Mouse (Mus musculus) left cerebral cortex, adult 2 months (tissue): ENCODE measurements around the gene Agfg2. TPM values are rescaled to one million over a fixed set of nuclear protein-coding genes. Genes with fewer than 3 reads are reported as not detected.

Experiments
- DNase-seq, 2 experiments: peaks; one replicate each; pipeline ENCODE4 v3.0.0; 2021 to 2022; ENCODE audit warnings: low spot score in 2 of 2, mixed read lengths in 1 of 2; ENCODE audit errors: extremely low spot score in 1 of 2
- H3K27ac ChIP-seq: fragments of 200-600 bp; 2 replicates; pipeline ENCODE4 v1.8.1; 2022
- H3K4me3 ChIP-seq: fragments of 200-600 bp; 2 replicates; pipeline ENCODE4 v1.8.1; 2022
- CTCF ChIP-seq: fragments of 200-600 bp; IDR thresholded peaks from 2 replicates; pipeline ENCODE4 v1.8.1; 2022; ENCODE audit warnings: antibody characterized with exemption, mild to moderate bottlenecking, moderate library complexity
- intact Hi-C: fragments of 180-260 bp; cut with DNase I; formaldehyde crosslinking; loops from one replicate; pipeline ENCODE4 v1.15.1; 2025
- total RNA-seq, 2 experiments: library from RNA; stranded (reverse); gene quantifications; 2 replicates each; pipeline ENCODE4 v1.2.3; 2021

Gene Agfg2
- total RNA-seq, 2 experiments from 2014 or later, result 43.6 to 45.5 TPM

DNA sequence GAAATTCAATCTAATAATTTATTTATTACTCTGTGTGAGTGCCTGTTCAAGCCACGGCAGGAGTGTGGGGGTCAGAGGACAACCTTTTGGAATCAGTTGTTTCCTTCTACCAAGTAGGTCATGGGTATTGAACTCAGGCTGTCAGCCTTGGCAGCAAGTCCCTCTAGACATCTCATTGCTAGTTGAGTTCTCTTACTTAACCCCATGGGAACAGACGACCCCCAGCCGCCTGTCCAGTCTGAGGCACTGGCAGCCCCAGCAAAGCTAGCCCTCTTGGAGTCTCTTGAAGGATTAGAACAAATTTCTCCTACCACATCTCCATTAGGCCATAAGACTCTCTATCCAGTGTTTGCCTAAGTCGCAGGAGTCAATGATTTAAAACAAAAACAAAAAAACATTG is 4.8 kb downstream of the Agfg2 start:
- intact Hi-C loops, result no loop called here
- no peak overlapping the region for H3K27ac ChIP-seq
- no peak for TF ChIP-seq CTCF
- no peak overlapping the region for H3K4me3 ChIP-seq
- no peak for DNase-seq

DNA sequence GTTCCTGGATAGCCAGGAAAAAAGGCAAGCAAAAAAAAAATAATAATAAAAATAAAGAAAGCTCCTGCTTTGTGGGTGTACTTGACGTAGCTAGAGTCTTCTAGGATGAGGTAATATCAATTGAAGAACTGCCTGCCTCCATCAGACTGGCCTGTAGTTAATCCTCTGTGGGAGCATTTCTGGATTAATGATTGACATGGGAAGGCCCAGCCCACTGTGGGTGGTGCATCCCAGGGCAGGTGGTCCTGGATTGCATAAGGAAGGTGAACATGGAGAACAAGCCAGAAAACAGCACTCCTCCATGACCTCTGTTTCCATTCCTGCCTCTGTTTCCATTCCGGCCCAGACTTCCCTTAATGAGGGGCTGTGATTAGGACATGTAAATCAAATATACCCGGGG is 5.8 kb downstream of the Agfg2 start:
- no peak for DNase-seq
- H3K4me3 ChIP-seq, result no peak overlapping the region
- no peak for TF ChIP-seq CTCF
- intact Hi-C loops, result no loop called here
- H3K27ac ChIP-seq, result no peak overlapping the region

DNA sequence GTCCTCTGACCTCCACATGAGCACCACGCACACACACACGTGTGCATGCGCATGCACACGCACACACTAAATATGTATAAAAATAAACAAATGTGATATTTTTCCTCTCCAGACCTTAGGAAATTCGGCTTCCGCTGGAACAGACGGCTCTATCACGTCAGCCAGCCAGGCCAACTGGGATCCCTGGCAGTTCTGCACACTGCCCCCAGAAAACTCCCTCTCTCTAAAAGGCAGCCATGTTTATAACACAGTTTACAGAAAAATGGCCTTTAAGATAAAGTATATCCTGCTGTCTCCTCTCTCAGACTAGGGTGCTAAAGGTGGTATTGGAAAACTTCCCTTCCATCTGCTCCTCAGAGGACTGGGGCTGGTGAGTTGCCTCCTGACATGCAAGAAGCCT is 6.7 kb downstream of the Agfg2 start:
- Histone ChIP-seq H3K27ac (no peak overlapping the region), H3K4me3 (no peak overlapping the region)
- intact Hi-C loops, result no loop called here
- no peak for DNase-seq
- no peak for TF ChIP-seq CTCF

DNA sequence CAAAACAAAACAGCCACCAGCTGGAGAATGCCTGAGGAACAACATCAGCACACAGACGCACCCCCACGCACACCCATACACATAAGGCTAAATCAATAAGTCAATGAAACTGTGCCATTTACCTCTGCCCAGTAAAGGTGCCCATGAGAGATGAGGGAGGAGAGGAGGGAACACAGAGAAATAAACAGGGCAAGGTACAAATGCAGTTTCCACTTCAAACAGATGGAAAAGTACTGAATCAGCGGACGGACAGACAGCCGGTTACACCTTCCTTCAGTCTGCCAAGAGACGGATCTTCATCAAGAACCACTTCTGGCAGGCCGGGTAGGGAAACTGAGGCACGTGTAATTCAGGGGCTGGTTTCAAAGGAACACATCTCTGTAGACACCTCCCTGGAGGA is 9.7 kb downstream of the Agfg2 start:
- TF ChIP-seq CTCF, result no peak
- Histone ChIP-seq H3K27ac (no peak overlapping the region), H3K4me3 (no peak overlapping the region)
- DNase-seq, result no peak
- intact Hi-C loops, result no loop called here

DNA sequence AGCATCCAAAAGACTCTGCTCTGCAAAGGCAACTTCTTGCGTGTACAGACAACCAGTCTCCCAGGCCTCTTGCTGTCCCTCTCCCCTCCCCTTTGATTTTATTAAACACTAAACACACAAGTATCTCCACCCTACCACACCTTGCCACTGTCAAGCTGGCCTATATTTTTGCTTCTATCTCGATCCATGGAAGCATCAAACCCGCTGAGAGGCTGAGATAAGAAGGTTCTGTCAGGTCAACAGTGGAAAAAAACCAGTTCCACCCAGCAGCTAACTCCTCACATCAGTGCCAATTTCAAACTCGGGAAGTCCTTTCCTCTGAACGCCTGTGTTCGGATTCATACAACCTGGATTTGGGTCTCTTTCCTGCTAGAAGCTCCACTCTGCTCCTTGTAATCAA is 11.5 kb downstream of the Agfg2 start:
- Histone ChIP-seq H3K4me3 (no peak overlapping the region), H3K27ac (no peak overlapping the region)
- intact Hi-C loops, result loop anchor here (2.0 kb wide), 1 partner anchor 16 kb away; no protein-coding TSS in a partner anchor
- no peak for DNase-seq
- no peak for TF ChIP-seq CTCF

DNA sequence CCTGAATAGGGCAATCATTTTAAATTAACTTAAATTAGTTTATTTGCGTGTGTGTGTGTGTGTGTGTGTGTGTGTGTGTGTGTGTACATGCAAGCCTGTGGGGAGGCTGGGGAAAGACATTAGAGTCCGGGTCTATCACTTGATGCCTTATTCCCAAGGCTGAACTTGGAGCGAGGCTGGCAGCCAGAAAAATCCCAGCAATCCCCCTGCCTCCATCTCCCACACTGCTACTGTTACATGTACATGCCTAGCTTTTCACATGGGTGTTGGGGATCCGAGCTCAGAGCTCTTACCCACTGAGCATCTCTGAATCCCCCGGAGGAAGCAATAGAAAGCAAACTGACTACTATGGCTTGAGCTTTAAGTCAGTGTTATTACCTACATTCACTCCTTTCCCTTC is 12.2 kb downstream of the Agfg2 start:
- intact Hi-C loops, result loop anchor here (2.0 kb wide), 1 partner anchor 16 kb away; no protein-coding TSS in a partner anchor
- no peak overlapping the region for H3K4me3 ChIP-seq
- no peak for TF ChIP-seq CTCF
- H3K27ac ChIP-seq, result 0 out of 2 replicates have a peak overlapping the region, but pooled peaks have one; percentile 7
- no peak for DNase-seq

DNA sequence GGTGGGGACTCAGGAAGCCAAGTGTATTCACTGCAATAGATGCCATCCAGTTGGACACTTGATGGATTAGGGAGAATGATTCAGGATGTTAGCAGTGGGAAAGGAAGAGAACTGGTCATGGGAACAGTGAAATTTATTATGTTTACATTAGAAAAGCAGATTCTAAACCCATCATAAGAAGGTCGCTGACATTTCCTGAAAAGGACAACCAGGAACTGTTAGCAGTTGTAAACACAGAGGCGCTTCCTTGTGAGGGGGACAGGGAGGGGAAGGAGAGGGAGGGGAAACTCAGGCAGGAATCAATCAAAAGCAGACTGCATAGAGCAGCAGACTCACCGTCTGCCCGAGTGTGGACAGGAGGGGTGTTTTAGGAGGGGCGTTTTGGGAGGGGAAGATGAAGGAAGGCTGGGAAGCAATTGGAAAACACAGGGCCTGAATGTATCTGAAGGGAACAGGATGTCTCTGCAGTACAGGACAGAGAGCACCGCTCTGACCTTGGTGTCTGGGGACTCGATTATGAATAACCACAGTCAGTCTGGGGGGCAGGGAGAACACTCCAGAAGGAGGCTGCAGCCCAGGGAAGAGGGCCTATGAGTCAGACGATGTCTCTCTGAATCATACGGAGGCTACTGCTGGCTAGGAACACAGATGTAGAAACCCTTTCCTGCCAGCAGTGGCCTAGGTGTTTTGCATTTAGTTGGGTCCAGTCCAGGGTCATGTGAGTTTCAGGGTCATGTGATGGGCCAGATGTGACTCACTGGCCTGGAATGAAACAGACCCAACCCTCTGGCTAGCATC is 12.9 kb downstream of the Agfg2 start:
- DNase-seq, result peak in 1 of 2 experiments; percentile 30
- peak; percentile 3 for TF ChIP-seq CTCF
- no peak overlapping the region for H3K4me3 ChIP-seq
- peak overlapping the region; percentile 67 for H3K27ac ChIP-seq
- intact Hi-C loops, result loop anchor here (2.0 kb wide), 1 partner anchor 15 kb away; no protein-coding TSS in a partner anchor

DNA sequence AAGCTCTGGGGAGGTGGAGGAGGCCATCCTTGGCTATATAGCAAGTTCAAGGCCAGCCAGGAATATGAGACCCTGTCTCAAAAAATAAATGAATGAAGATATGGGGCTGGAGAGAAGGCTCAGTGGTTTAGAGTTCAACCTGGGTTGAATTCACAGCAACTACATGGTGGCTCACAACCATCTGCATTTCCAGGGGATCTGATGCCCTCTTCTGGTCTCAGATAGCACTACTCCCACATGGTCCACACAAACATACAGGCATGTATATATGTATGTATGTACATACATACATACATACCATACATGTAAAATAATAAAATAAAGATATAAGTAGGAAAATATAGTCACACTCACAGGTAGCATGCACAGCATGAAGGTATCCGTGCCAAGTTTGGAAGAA is 14.3 kb downstream of the Agfg2 start:
- intact Hi-C loops, result no loop called here
- H3K4me3 ChIP-seq, result no peak overlapping the region
- H3K27ac ChIP-seq, result no peak overlapping the region
- DNase-seq, result no peak
- TF ChIP-seq CTCF, result peak; percentile 24

DNA sequence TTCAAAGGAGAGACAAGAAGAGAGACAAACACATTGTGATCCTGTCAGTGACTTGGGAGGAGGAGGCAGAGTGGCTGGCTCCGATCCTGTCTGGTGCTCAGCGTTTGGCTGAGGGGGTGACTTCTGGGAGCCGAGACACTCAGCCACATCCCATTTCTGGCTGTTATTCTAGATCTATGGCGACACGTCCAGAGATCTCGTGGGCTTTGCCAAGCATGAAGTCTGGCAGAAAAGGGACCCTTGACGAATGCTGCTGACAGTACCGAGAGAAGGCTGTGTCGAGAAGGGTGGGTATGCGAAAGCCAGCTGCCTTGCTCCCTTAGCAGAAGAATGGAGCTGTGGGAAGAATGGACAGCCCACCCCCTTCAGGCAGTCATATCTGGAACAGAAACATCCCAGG is 15.6 kb downstream of the Agfg2 start:
- TF ChIP-seq CTCF, result no peak
- intact Hi-C loops, result no loop called here
- no peak for DNase-seq
- no peak overlapping the region for H3K27ac ChIP-seq
- H3K4me3 ChIP-seq, result no peak overlapping the region

DNA sequence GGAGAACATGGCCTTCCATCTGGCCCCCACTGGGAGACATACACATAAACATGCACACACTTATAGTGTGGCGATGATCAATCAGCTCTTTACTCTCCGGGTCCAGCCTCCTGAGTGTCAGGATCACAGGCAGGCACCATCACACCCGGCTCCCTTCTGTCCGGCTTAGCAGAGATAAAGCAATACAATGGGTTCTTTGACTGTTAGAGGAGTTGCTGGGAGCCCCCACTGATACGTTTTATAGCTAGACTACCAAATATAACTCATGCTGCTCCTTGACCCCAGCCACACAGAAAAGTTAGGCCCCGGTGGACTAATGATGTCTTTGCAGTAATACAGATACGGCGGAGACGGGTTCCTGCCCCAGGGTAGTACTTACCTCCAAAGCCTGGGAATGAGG is 21.5 kb downstream of the Agfg2 start:
- Histone ChIP-seq H3K27ac (no peak overlapping the region), H3K4me3 (no peak overlapping the region)
- intact Hi-C loops, result no loop called here
- TF ChIP-seq CTCF, result no peak
- DNase-seq, result no peak

DNA sequence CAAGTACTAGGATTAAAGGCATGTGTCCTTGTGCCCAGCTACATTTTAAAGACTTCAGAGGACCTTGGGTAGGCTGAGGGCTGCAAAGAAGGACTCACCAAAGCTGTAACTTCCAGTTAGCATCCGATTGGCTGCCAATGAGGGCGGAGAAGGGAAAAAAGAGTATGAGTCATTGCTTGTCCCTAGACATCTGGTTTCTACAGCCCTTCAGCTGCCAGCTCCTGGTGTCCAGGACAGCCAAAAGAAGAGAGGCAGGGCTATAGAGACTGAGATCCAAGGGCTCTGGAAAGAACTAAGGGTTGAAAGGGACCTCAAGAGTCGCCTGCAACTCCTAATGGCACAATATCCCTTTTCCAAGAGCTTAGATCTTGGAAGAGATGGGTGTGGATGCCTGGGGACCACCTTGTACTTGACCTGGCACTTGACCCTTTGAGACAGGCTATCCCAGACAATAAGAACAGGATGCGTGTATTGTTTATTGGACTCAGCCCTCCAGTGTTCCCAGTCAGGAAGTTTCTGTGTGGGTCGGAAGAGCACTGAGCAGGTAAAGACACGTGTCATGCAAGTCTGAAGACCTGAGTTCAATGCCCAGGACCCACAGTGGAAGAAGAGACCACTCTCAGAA is 24.4 kb downstream of the Agfg2 start:
- intact Hi-C loops, result no loop called here
- TF ChIP-seq CTCF, result no peak
- H3K27ac ChIP-seq, result no peak overlapping the region; the same call in 1 of the 2 replicates
- H3K4me3 ChIP-seq, result no peak overlapping the region
- DNase-seq, result no peak

DNA sequence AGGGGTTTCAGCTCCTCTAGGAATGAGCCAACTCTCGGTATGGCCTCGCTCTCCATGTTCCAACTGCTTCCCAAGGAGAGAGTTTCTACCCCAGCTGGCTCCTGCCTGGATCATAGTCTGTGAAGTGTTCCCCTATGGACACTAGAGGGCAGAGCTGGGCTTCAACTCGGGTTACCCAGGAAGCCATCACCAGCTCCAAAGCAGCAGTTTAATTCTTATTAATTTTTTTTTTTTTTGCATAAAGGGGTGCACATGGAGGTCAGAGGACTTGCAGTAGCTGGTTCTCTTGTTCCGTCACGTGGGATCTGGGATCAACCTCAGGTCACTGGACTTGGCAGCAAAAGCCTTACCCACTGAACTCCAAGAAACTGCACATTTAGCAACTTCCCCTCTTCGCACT is 27.5 kb downstream of the Agfg2 start:
- DNase-seq, result peak; percentile 73 to 74
- no peak overlapping the region for H3K27ac ChIP-seq
- peak; percentile 89 for TF ChIP-seq CTCF
- intact Hi-C loops, result loop anchor here (1.0 to 2.0 kb wide), 2 partner anchors 16 to 100 kb away; no protein-coding TSS in a partner anchor
- H3K4me3 ChIP-seq, result no peak overlapping the region
